Mouse (Mus musculus) cerebellum, adult 9-10 months (tissue): Measurements from ENCODE around the gene Lyrm4.

ENCODE experiments used
- DNase-seq: peaks from one replicate; pipeline ENCODE4 v3.0.0; 2022

Gene Lyrm4

DNA sequence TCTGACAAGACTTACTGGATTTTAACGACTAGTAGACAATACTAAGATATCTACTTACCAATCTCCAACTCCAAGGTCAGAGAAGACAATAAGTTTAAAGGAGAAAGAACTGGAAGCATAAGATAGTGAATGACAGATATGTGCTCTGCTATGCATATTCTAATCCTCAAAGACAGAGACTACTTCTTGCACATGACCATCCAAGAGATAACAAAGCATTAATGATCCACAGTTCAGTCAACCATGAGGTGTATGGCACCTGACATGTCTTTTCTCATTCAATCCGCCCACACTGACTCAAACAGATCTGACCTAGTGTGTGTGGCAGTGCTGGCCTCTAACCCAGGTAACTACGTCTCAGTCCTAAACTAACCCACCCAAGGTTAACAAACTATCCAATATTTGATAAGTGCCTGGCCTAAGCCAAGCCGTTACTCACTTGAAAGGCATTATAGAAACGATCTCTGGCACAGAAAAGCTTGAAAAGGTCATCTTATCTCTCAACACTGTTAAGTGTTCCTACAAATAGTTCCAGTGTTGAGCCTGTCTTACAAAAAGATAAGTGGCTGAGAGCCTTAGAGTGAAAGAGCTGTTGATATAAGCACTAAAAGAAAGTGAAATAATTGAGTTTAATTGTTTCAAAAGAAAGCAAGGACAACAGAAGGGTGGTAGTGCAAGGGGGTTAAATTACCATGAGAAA is 20.5 kb downstream of the Lyrm4 start:
- no peak for DNase-seq

DNA sequence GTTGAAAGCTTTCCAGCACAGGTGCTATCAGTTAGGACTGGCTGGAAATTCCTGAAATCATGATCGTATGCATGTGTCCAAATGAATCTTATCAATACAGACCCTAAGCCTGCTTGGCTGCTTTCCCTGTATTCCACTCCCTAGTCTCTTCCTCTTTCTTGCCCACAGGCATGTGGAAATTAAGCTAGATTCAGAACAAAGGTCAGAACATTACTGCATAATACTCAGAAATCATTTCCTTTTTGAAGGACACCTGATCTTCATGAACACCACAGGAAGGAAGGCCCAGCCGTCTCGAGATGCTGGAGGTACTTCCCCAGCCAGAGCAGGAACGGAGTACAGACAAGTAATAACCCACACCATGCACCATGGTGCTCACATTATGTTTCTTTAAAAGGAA is 29.2 kb downstream of the Lyrm4 start:
- no peak for DNase-seq

DNA sequence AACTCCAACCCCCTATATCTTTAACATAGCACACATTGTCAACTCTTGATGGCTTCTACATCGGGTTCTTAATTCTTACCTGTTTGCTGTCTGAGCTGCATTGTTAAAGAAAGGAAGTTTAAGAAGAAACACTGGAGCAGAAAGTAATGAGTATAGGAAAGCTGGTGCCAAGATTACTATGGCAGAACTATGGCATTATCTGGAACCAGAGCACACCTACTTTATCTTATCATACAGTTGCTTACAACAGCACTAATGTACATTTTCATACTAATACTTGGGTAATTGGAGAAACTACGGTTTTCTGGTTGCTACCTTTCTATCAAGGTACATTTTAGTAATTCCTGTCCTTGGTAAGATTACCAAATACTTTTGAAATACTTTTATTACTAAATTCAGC is 29.9 kb downstream of the Lyrm4 start:
- no peak for DNase-seq

DNA sequence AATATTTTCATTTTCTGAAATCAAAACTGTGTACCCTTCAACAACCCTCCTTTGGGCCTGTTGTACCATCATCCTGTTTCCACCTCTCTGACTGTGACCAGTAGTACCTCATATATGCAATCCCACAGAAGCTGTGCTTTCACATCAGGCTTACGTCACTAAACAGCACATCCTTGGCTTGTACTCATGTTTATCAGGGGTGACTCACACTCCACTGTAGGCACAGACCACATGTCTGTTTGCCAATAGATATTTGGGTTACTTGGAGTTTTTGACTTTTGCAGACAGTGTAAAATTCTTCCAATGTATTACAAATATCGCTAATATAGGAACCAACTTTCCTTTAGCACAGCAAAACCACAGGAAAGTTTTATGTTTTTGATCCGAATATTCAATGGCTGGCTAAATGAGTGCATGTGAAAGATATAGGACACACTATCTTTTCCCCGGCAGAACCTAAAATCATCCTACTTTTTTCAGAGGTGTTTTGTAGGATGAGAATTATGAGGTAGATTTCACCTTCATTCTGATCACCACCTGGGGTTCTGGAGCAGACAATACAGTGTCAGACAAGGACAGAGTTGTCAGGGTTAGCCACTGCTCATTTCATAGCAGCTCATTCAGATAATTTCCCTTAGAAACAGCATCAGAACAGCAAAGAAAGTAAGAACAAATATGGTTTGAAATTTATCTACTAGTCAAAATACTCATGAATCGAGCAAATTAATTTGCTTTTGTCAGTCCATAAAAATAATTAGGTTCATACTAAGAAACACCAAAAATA is 30.5 kb downstream of the Lyrm4 start:
- no peak for DNase-seq

DNA sequence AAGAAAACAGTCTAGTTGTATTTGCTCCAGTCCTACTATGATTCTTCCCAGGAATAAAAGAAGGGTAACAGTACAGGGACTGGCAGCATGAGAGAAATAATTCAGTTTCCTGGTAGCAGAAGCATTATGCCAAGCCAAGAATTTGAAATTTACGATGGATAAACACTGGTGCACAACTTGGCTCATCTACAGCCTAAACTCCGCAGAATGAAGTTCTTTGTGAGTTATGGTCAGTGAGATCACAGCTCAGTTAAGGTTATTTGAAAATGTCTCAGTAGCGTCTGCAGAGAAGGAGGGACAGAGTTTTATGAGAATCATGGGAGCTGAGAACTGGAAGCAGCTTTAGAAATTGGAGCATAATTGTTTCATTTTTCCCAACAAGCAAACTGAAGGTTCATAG is 31.4 kb downstream of the Lyrm4 start:
- DNase-seq = no peak

DNA sequence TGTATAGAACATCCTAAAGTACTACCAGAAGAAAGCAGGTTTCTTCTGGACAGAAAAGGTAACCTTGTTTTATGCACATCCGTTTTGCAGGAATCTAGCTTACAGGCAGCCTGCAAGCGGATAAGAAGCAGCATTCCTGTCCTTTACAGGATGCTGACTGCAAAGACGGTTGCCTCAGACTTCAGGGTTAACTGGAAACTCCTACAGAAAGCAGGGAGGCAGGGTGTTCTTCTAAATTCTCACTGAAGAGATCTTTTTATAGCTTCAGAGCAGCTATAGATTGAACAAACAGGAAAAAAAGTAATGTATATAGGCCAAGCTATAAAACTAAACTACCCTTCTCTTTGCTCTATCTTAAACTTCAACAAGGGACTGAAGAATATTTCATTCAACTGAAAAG is 32.6 kb downstream of the Lyrm4 start:
- DNase-seq = no peak

DNA sequence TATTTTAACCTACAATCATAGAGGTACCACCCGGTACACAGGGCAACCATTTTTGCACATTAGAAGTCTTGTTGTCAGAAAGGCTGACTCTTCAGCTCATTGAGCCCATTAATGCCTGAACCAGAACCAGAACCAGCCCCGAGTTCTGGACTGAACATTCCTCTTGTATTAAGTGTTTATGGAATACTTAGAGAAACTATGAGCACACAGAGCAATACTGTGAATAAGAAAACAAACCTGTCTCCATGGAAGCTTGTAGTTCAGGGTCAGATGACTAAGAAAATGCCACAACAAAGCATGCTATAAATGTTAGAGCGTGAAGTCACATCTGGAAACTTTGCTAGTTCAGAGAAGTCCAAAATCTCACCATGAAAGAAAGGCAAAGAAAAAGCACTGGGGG is 35.7 kb downstream of the Lyrm4 start:
- DNase-seq = no peak

DNA sequence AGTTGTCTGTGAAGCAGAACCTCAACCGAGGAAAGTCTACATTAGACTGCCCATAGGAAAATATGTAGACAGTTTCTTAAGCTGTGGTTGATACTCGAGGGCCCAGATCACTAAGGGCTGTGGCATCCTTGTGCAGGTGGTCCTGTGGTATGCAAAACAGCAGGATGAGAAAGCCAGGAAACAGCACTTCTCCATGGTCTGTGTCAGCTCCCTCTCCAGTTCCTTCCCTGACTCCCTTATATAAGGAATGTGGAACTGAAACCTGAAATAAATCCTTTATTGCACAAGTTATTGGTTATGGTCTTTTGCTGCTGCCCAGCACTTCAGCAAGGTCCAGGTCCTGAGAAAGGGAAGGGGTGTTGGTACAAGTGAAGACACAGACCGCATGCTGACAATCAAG is 42.8 kb downstream of the Lyrm4 start:
- DNase-seq = no peak

DNA sequence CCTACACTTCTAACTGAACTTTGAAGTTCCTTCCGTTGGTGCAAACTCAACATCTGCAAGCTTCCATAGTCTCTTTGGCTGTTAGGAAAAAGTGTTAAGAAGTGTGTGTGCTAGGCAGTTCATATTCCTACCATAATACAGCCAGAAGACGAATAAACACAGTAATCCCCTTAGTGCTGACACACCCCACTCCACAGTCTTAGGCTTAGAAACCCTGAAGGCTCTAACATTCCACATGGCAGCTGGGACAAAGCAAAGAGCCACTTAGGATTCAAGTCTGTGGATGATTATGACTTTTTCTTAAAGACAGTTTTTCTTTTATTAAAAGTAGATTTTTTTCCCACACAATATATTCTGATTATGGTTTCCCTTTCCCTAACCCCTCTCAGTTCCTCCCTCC is 50.6 kb downstream of the Lyrm4 start:
- no peak for DNase-seq

DNA sequence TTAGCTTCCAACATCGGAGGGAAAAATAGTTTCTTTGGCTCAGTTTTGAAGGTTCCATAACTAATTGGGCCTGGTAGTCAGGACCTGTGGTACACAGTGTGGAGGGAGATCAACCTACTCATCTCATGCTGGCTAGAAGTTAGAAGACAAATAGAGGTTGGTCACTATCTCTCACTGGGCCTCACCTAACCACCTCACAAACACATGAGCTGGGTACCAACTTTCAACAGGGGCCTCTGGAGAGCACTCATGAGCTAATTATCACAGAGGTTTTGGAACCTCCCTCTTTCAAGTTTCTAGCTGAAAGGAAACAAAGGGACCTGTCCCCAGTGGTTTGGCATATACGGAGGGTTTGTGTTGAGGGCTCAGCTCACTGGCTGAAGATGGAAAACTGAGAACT is 59.8 kb downstream of the Lyrm4 start:
- DNase-seq = no peak

DNA sequence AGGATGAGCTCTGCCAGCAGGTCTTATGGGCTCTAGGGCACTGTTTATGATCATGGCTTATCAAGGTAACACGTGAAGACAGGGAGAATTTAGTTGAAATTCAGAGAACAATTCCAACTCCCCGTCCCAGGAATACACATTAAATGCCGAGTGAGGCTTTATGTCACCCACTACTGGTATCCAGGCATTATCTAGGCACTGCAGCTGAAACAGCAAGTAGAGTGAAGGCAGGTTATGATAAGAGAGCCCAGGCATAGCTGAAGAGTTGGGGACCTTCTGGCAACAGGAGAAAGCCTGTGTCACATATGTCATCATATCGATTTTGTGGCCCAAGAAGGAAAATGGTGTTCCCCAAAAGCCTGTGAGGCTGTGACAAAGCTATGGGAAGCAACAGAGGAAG is 60.4 kb downstream of the Lyrm4 start:
- DNase-seq = no peak

DNA sequence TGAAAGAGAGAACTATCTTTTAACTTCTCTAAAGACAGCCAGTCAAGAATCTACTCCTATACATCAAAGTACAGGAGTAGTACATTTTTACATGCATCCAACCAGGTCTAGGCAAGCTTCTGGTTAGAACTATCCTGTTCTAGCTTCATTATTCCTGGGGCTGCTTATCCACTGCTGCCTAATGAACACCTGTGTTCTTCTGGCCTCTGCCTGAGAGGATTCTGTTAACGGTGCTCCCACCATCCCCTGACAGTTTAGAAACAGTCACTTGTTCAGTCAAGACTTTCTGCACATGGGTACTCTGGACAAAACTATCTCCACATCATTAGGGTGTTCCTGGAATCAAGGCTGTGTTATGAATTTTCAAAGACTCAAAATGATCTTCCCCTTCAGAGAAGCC is 60.8 kb downstream of the Lyrm4 start:
- no peak for DNase-seq

DNA sequence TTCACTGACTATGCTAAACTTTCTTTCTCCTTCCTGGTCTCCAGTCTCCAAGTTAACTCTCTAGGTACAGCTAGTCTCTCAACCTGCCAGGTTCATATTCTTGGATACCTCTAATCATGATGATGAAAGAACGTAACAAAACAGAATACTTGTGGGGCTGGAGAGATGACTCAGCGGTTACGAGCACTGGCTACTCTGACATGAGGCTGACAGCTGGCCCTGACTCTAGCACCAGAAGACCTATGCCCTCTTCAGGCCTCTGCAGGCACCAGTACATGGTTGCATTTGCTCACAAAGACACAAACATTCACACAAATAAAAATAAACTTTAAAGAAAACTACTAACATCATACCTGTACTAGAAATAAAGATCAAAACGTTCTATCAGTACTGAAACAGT is 81.8 kb downstream of the Lyrm4 start:
- DNase-seq = no peak

DNA sequence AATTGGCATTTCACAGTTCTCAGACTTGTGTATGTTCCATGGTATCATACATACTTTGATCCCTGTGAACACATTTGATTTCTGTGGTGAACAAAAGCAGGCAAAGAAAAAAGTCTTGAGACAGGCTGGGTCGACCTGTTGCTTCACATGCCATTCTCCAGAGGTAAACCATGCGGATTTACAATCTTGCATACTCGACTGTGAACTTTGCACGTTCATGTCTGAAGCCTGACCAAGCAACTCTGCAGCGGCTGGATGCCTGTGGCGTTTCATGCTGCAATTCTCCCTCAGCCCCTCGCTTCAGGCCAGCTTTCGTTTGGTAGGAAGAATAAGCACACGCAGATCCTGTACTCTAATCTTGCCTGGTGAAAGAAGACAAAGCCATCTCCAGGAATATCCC is 85.4 kb downstream of the Lyrm4 start:
- DNase-seq = no peak

DNA sequence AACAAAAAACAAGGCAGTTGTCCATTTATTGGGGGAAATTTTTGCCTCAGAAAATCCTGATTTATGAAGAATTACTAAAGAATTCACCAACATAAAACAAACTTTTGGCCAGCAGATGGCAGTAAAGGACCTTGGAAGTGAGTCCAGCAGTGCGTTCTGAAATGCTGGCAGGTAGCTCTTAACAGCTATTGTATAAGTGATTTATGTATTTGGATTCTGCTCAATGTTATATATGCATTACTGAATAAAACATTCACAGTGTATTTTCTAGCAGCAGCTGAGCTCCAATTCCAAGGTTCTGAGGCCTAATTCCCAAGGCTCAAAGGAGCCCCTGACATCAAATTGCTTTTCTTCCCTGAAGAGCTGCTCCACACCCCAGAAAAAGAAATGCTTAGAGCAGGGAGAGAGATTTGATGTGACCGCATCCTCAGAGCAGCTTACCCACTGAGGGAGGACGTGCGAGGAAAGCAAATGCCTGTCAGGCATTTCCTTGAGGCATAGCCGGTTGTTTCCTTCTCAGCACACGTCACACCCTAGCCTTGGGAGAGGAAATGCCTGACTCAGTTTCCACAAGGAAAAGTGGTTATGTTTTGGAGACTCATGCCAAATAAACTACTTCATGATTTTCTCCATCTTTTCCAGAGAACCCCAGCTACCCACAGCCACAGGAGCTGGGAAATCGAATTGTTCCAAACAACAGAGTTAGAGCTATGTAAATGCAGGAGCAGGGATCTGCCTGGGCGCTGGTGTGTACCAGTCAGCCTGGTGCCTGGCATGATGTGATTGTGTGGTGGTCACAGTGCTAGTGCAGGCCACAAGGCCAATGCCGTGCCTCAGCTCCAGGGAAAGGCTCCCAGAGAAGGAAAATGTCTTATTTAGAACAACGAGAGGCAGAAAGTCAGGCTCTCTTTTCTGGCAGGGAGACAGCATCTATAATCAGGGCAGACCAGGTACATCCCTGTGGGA is 97.7 kb downstream of the Lyrm4 start:
- DNase-seq = peak; percentile 81

DNA sequence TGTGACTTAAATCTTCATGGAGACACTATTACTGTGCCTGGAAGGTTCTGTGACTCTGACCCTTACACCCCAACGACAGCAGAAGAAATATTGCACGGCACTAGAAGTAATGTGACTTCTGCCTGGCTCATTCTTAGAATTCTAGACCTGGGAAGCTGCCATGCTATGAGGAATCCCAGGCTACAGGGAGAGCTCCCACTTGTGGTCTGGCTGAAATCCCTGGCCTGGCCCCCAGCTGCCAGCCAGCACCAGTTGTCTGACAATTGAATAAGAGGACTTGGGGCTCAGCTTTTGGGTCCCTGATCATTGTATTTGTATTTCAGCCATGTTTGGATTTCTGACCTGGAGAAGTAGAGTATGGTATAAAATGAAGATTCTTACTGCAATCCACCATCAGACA is 99.3 kb downstream of the Lyrm4 start:
- DNase-seq = no peak

DNA sequence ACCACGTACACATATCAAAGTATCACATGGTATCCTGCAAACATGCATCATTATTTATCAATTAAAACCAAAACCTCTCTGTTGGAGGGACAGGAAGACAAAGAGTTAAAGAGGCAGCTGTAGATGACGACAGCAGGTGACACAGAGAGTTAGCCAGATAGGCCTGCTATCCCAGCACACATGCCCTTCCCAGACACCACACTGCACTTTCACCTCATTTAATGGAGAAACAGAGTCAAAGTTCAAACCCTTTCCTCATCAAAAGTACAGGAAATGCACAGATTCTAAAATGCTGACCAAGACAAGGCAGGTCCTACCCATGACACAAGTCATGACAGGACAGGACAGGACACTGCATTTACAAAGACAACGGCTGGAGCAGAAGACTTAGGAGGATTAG is 101.7 kb downstream of the Lyrm4 start:
- DNase-seq = no peak

DNA sequence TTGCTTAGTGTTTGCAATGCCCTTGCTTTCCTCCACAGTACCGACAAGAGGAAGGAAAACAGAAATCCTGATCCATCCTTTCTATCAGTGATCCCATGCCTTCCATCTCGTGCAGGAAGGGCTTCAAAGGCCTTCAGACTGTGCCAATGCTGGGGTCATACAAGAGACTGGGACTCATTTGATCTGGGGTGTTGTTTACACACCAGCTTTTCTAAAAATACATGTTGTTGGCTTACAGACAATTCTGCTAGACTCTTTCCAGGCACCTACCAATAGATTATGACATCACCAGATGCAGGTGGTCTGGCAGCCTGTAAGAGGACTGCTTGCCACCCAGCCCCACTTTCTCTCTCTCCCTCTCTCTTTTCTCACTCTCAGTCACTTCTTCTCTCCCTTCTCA is 107.3 kb downstream of the Lyrm4 start:
- no peak for DNase-seq

DNA sequence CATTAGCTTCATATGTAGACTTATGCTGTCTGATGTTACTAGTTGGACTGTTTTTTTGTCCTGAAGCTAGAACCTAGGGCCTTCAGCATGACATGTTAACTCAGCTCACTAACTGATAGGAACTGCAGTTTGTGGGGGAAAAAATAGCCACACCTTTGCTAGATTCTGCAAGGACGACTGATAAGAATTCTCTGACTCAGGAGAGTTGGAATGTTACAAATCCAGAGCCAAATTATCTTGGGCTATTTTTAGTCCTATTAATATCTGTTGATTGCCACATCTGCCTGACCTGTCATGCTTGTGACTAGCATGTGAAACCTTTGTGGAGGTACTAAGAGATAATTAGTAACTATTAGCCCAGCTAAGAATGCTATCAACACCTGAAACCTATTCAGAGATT is 116.5 kb downstream of the Lyrm4 start:
- no peak for DNase-seq

DNA sequence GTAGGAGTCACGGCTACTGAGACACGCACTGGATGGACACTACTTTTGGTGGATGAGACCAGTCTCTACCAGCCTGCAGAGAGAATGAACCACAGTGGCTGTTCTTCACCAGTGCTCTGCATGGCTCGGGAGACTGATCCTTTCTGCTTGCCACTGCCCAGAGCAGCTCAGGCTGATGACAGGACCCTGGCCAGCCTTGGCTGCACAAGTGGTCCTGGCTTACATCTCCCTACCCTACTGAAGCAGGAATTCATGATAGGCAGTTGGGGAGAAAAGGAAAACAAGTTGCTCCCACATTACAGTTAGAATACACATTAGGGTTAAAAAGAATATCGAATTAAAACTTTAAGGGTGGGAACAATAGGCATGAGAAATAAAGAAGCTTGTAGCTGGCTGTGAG is 119.7 kb downstream of the Lyrm4 start:
- no peak for DNase-seq

DNA sequence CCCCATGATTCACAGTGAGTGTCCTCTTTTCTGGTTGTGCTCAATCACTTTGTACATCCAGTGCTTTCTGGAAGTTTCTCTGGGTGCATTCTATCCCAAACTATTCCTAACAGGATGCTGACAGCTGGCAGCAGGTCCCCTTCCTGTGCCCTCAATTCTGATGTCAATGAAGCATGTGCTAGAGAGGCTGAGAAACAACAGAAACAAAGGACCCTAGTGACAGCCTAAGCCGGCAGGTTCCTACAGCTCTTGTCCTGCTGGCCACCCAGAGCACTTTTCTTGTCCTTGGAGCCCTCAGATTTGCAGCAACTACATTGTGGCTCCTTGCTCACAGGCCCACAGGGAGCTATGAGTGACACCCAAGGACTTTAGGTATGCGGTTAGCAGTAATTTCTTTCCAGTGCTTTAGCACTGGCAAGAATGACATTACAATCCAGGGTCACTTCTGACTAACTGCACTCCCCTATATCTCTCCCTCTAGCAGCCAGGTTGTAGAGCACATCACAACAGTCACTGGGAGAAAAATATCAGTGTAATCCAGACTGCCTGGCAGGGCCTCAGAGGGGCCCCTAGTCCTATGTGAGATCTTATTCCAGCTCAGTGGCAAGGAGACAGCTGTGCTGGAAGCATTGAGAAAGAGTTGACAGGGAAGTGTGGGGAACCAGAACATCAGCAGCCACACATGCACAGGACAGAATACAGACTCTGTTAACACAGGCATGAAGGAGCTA is 121.5 kb downstream of the Lyrm4 start:
- DNase-seq = no peak

DNA sequence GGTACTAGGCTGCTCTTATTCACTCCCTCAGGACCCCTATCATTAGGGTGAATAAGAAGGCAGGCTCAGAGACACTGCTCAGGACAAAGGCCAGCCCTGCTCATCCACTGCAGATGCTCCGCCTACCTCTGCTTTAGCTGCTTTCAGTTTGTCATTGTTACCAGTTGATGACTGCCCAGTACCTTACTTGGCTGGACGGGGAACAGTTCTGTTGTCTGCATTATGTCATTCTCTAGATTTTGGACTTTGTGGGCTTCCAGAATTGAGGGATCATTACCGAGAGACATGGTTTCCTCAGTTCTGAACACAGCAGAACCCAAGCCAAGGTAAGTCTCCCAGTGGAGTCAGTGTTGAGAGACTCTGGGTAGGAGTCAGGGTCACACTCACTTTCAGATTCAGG is 122.1 kb downstream of the Lyrm4 start:
- no peak for DNase-seq

DNA sequence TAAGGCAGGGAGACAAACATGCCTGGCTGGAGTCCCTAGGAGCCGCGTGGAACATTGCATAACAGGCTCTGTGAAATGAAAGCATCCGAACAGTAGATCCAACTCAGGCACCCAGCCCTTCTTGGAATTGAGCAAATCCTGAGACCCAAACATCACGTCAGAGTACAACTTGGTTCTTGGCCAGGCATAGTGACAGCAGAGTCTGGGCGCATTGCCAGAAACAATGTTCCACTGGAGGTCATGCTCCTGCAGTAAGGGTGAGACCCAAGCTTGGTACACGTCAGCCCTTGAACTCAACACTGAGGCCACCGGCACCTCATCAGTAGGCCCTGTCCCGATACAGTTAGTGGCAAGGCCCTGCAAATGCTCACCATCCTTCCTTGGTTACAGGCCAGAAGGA is 123.3 kb downstream of the Lyrm4 start:
- DNase-seq = peak; percentile 40
